Mouse (Mus musculus): ENCODE data around the gene Gss. TPM values are rescaled to one million over a fixed set of nuclear protein-coding genes. Genes with fewer than 3 reads are reported as not detected.

The Gss gene
- polyA plus RNA-seq, 1 experiment: 8.6 TPM

DNA sequence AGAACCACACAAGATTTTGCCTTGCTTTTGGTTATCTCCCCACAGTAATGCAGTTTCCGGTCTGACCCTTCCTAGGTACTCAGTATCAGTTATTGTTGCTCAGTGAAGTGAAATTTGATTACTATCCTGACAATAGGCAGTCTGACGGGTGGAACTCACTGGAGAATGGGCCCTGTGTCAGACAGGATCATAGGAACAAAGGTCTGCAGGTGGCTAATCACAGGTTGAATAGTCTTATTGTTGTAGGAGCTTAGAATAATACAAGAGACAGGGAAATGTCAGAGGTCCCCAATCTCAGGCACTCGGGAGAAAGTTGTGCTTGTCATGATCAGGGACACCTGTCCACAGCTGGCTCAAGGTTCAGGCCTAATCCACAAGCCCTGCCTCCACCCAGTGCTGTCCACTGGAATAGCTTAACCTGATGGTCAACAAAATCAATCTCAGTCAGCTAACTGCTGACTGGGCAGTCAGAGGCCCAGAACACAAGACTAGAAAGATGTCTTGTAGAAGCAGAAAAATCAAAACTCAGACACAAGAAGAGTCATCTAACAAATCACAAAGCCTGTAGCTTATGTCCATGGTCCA, 23.3 kb downstream of the Gss start:
- Histone ChIP-seq H3K4me3 (replicated peaks) (no peak overlapping the region), H3K4me1 (ENCODE audit: control insufficient read depth) (peaks cover 7% of the 10 kb centered on the region), H3K9me3 (ENCODE audit: control insufficient read depth, low read length) (no peaks in the 10 kb centered on the region), H3K27me3 (ENCODE audit: control insufficient read depth) (no peaks in the 10 kb centered on the region), H3K36me3 (ENCODE audit: control insufficient read depth) (peaks cover 98% of the 10 kb centered on the region)
- TF ChIP-seq TAL1 (IDR thresholded peaks at IDR 0.05; ENCODE audit: low read length): no peak
- no peak for TF ChIP-seq GATA1 (IDR thresholded peaks at IDR 0.05; ENCODE audit: low read length)

DNA sequence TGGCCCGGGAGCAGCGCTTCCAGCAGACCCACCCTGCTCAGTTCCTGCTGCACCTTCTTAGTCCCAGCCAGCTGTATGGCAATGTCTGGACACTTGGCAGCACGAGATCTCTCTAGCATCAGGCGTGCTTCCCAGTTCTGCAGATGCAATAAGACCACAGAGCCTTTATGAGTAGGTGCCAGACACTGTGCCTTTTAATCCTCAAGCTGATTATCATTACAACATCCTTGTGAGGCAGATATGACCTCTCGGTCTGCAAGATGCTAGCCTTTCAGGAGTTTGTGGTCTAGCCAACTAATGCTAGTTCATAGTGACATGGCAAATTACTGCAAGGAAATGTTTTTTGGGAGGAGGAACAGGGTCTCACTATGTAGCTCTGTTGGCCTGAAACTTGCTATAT, 24.9 kb downstream of the Gss start:
- Histone ChIP-seq H3K4me3 (replicated peaks) (no peak overlapping the region), H3K4me1 (ENCODE audit: control insufficient read depth) (peaks cover 10% of the 10 kb centered on the region), H3K36me3 (ENCODE audit: control insufficient read depth) (peaks cover 98% of the 10 kb centered on the region), H3K9me3 (ENCODE audit: control insufficient read depth, low read length) (no peaks in the 10 kb centered on the region), H3K27me3 (ENCODE audit: control insufficient read depth) (no peaks in the 10 kb centered on the region)
- TF ChIP-seq GATA1 (IDR thresholded peaks at IDR 0.05; ENCODE audit: low read length): no peak
- TF ChIP-seq TAL1 (IDR thresholded peaks at IDR 0.05; ENCODE audit: low read length): no peak

DNA sequence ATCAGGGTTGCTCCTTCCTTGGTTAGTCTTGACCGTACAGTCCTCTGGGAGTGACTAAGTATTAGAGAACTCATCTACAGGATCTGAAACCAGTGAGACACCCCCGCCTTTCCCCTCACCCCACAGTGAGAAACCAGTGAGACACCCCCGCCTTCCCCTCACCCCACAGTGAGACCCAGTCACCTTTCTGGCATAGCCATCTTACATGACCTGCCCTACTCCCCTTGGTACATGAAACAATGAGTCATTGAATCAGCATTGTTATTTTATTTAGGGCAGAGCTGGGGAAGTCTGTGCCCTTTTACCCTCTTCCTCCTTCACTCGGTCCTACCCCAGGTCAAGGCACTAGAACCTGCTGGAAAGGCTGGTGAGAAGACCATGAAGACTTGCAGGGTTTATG, 29.7 kb downstream of the Gss start:
- Histone ChIP-seq H3K4me3 (replicated peaks) (no peak overlapping the region), H3K4me1 (ENCODE audit: control insufficient read depth) (peaks cover 14% of the 10 kb centered on the region), H3K36me3 (ENCODE audit: control insufficient read depth) (peaks cover 98% of the 10 kb centered on the region), H3K9me3 (ENCODE audit: control insufficient read depth, low read length) (no peaks in the 10 kb centered on the region), H3K27me3 (ENCODE audit: control insufficient read depth) (no peaks in the 10 kb centered on the region)
- TF ChIP-seq TAL1 (IDR thresholded peaks at IDR 0.05; ENCODE audit: low read length) (no peak), GATA1 (IDR thresholded peaks at IDR 0.05; ENCODE audit: low read length) (no peak)

DNA sequence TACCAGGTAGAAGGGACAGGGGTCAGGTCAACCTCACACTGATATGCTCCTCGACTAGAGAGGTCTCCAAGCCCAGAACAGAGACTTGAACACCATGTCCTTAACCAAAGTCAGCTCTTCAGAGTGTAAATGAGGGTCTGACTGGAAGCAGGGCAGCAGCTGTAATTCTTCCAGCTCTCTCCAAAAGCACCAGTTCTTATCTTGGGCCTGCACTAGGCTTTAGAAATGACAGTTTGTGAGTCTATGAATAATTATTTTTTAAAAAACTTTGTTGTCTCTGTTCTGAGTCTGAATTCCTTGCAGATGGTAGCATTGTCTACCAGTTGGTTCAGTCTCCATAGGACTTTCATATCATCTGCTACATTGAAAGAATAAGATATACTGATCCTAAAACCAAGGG, 30.4 kb downstream of the Gss start:
- no peaks in the 10 kb centered on the region for H3K27me3 ChIP-seq (ENCODE audit: control insufficient read depth)
- no peak for TF ChIP-seq TAL1 (IDR thresholded peaks at IDR 0.05; ENCODE audit: low read length)
- TF ChIP-seq GATA1 (IDR thresholded peaks at IDR 0.05; ENCODE audit: low read length): no peak
- no peak overlapping the region for H3K4me3 ChIP-seq (replicated peaks)
- peaks cover 9% of the 10 kb centered on the region for H3K4me1 ChIP-seq (ENCODE audit: control insufficient read depth)
- no peaks in the 10 kb centered on the region for H3K9me3 ChIP-seq (ENCODE audit: control insufficient read depth, low read length)
- H3K36me3 ChIP-seq (ENCODE audit: control insufficient read depth): peaks cover 93% of the 10 kb centered on the region

DNA sequence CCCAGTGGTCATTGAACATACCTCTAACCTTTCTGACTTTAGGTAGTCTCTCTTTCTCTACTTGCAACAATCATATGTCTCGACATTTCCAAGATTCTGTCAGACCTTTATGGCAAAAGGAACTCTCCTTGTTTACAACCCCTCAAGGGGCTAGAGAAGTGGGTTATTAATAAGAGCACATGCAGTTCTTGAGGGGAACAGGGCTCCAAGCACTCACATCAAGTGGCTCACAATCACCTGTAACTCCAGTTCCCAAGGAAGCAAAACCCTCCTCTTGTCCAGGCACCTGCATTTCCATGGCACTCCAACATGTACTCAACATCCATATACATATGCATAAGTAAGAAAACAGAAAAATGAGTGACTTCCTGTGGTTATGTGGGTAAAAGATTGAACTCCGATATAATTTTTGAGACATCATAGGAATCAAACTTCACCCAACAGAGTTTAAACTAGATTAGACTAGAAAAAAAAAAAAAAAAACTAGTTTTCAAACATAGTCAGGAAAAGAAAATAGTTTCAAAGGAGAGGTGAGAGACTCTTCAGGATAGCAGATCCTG, 38.1 kb downstream of the Gss start:
- no peak for TF ChIP-seq TAL1 (IDR thresholded peaks at IDR 0.05; ENCODE audit: low read length)
- no peaks in the 10 kb centered on the region for H3K27me3 ChIP-seq (ENCODE audit: control insufficient read depth)
- H3K4me1 ChIP-seq (ENCODE audit: control insufficient read depth): peaks cover 24% of the 10 kb centered on the region
- no peak overlapping the region for H3K4me3 ChIP-seq (replicated peaks)
- peaks cover 57% of the 10 kb centered on the region for H3K36me3 ChIP-seq (ENCODE audit: control insufficient read depth)
- no peaks in the 10 kb centered on the region for H3K9me3 ChIP-seq (ENCODE audit: control insufficient read depth, low read length)

DNA sequence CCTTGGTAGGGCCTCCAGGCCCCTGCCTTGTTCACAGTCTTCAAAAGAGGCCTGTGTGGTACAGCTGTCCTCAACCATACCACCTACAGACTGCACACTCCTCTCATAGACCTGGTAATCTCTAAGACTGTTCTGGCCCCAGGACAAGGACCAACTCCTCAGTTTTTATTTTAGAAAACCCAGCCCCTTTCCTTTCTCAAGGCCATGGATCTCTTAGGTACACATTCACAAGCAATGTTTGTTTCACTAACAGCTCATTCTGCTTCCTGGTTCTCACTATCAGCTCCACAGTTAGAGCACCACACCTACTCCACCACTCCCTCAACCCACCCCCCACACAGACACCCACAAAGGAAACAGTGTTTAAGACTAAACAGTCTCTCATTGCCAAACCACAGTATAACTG, 39.7 kb downstream of the Gss start:
- Histone ChIP-seq H3K4me1 (ENCODE audit: control insufficient read depth) (peaks cover 24% of the 10 kb centered on the region), H3K27me3 (ENCODE audit: control insufficient read depth) (no peaks in the 10 kb centered on the region), H3K9me3 (ENCODE audit: control insufficient read depth, low read length) (no peaks in the 10 kb centered on the region), H3K36me3 (ENCODE audit: control insufficient read depth) (peaks cover 43% of the 10 kb centered on the region), H3K4me3 (replicated peaks) (no peak overlapping the region)
- TF ChIP-seq GATA1 (IDR thresholded peaks at IDR 0.05; ENCODE audit: low read length) (no peak), TAL1 (IDR thresholded peaks at IDR 0.05; ENCODE audit: low read length) (no peak)

DNA sequence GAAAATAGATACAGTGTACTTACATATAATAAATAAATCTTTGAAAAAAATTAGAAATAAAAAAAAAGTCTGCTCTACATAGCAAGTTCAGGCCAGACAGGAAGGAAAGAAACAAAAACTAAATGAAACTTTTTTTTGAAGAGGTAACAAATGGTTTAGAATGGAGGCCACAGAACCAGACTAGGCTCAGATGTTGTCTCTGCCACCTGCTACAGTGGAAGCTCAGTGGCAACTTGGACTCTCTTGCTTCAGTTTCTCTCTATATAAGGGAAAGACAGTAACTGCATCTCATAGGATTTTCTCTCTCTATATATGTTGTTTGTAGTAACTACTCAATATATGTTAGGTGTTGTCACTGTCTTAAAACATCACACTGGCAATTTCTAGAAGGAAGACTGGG, 40.3 kb downstream of the Gss start:
- Histone ChIP-seq H3K9me3 (ENCODE audit: control insufficient read depth, low read length) (no peaks in the 10 kb centered on the region), H3K4me3 (replicated peaks) (no peak overlapping the region), H3K27me3 (ENCODE audit: control insufficient read depth) (no peaks in the 10 kb centered on the region), H3K36me3 (ENCODE audit: control insufficient read depth) (peaks cover 42% of the 10 kb centered on the region), H3K4me1 (ENCODE audit: control insufficient read depth) (peaks cover 24% of the 10 kb centered on the region)
- TF ChIP-seq GATA1 (IDR thresholded peaks at IDR 0.05; ENCODE audit: low read length): no peak
- TF ChIP-seq TAL1 (IDR thresholded peaks at IDR 0.05; ENCODE audit: low read length): no peak

DNA sequence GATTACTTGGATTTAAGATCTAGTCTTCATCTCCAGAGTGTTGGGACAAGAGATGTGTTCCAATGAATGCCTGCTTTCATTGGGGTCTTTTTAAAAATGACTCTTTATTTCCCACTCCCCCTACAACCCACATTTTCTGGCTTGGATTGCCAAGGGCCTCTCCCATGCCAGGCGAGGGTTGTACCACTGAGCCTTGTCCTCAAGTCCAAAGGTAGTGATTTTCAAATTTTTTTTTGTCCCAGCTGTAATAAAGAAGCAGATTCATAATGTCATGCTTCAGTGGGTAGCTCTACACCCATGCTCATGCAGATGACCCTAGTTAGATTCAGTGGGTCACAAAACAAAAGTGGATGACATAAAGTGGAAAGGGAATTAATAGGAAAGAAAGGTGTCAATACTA, 45.7 kb downstream of the Gss start:
- H3K4me1 ChIP-seq (ENCODE audit: control insufficient read depth): peaks cover 2% of the 10 kb centered on the region
- no peak overlapping the region for H3K4me3 ChIP-seq (replicated peaks)
- no peak for TF ChIP-seq TAL1 (IDR thresholded peaks at IDR 0.05; ENCODE audit: low read length)
- no peak for TF ChIP-seq GATA1 (IDR thresholded peaks at IDR 0.05; ENCODE audit: low read length)
- no peaks in the 10 kb centered on the region for H3K9me3 ChIP-seq (ENCODE audit: control insufficient read depth, low read length)
- no peaks in the 10 kb centered on the region for H3K27me3 ChIP-seq (ENCODE audit: control insufficient read depth)
- peaks cover 18% of the 10 kb centered on the region for H3K36me3 ChIP-seq (ENCODE audit: control insufficient read depth)

DNA sequence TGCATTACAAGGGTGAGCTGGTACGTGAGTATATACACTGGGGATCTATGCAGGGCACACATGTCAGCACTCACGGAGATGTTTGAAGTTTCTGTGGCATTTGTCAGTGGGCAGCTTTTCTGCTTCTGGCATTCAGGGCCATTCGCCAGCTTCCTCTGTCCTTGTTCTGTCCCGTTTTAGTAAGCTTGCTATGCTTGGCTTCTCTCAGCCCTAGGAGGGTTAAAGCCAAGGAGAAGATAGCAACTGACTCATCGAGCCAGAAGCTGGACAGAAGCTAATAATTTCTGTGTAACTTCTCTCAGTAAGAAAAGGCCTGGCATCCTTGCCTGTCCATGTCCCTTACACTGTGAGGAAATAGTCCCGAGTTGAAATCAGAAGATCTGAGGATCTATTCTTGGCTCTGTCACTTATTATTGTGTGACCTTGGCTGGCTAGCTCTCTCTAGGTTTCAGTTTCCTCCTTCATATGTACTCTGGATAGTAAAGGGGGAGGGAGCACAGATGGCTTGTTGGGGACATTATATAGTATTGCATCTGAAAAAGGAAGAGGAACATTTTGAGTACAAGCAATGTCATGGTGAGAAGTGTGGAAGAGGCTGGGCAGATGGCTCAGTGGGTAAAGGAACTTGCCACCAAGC, 51.7 kb downstream of the Gss start:
- H3K36me3 ChIP-seq (ENCODE audit: control insufficient read depth): no peaks in the 10 kb centered on the region
- H3K9me3 ChIP-seq (ENCODE audit: control insufficient read depth, low read length): no peaks in the 10 kb centered on the region
- no peak overlapping the region for H3K4me3 ChIP-seq (replicated peaks)
- peaks cover 11% of the 10 kb centered on the region for H3K4me1 ChIP-seq (ENCODE audit: control insufficient read depth)
- TF ChIP-seq GATA1 (IDR thresholded peaks at IDR 0.05; ENCODE audit: low read length): no peak
- no peak for TF ChIP-seq TAL1 (IDR thresholded peaks at IDR 0.05; ENCODE audit: low read length)
- H3K27me3 ChIP-seq (ENCODE audit: control insufficient read depth): no peaks in the 10 kb centered on the region
